Mouse (Mus musculus): ENCODE data around the gene Hspa5.

DNA sequence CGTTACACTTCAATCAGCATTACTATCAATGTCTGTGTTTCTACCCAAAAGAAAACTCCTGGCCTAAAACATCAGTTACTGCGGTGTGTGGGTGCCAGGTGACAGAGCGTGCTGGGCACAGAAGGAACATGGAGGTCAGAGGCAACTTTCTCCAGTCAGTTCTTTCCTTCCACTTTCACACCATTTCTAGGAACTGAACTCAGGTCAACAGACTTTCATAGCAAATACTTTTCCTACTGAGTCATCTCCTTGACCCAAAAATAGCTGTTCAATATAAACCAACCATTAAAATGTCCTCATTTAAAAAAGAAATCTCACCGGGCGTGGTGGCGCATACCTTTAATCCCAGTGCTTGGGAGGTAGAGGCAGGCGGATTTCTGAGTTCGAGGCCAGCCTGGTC, 29.1 kb upstream of the Hspa5 start:
- no peak for TF ChIP-seq CTCF (IDR thresholded peaks at IDR 0.05; ENCODE audit: low read depth, low read length)
- TF ChIP-seq GATA1 (IDR thresholded peaks at IDR 0.05; ENCODE audit: borderline replicate concordance, low read length) = no peak

All from G1E (cell line).